Mouse (Mus musculus) MEL (cell line): ENCODE data around the gene Rps21. TPM values are rescaled to one million over a fixed set of nuclear protein-coding genes. Genes with fewer than 3 reads are reported as not detected.

Experiments
- DNase-seq: peaks from one replicate; pipeline ENCODE4 v3.0.0; 2011; ENCODE audit warnings: low read depth, low spot score
- H3K27ac ChIP-seq: 2 replicates; pipeline ENCODE4 v1.5.1; 2012; ENCODE audit warnings: low read depth, mild to moderate bottlenecking, control low read depth, low read length, moderate library complexity; ENCODE audit not compliant: control insufficient read depth
- H3K27me3 ChIP-seq, 2 experiments: fragments of 150-350 bp in 1 of 2; sonication (generic) in 1 of 2; 2 replicates each; pipeline ENCODE4 v1.6.1; 2012; ENCODE audit warnings: low read length in 2 of 2, mild to moderate bottlenecking in 2 of 2, improper control_type of control experiment in 1 of 2, moderate library complexity in 1 of 2; ENCODE audit not compliant: insufficient read depth in 2 of 2, control insufficient read depth in 1 of 2
- H3K36me3 ChIP-seq, 2 experiments: 2 replicates each; pipeline ENCODE4 v1.6.1; 2012 to 2014; ENCODE audit warnings: low read length in 2 of 2, improper control_type of control experiment in 1 of 2, inconsistent platforms in 1 of 2, mild to moderate bottlenecking in 1 of 2; ENCODE audit not compliant: insufficient read depth in 2 of 2, control insufficient read depth in 1 of 2
- H3K4me1 ChIP-seq, 2 experiments: fragments of 150-350 bp in 1 of 2; sonication (generic) in 1 of 2; 2 replicates each; pipeline ENCODE4 v1.6.1; 2012; ENCODE audit warnings: low read length in 2 of 2, improper control_type of control experiment in 1 of 2, mild to moderate bottlenecking in 1 of 2; ENCODE audit not compliant: insufficient read depth in 2 of 2, control insufficient read depth in 1 of 2
- H3K4me3 ChIP-seq, 2 experiments: fragments of 150-350 bp in 1 of 2; sonication (generic) in 1 of 2; 2 replicates each; pipeline ENCODE4 v1.5.1; 2012; ENCODE audit warnings: low read depth in 2 of 2, low read length in 2 of 2, mild to moderate bottlenecking in 2 of 2, moderate library complexity in 2 of 2, control low read depth in 1 of 2, improper control_type of control experiment in 1 of 2; ENCODE audit not compliant: control insufficient read depth in 1 of 2, insufficient read depth in 1 of 2
- H3K79me2 ChIP-seq: 2 replicates; pipeline ENCODE4 v1.6.1; 2012; ENCODE audit warnings: mild to moderate bottlenecking, low read length, moderate library complexity; ENCODE audit not compliant: control insufficient read depth, poor library complexity, insufficient read depth
- H3K9ac ChIP-seq: 2 replicates; pipeline ENCODE4 v1.6.1; 2012; ENCODE audit warnings: low read depth, mild to moderate bottlenecking, control low read depth, low read length, moderate library complexity; ENCODE audit not compliant: control insufficient read depth, poor library complexity, severe bottlenecking
- H3K9me3 ChIP-seq: fragments of 150-350 bp; sonication (generic); replicated peaks from 2 replicates; pipeline ENCODE4 v1.6.1; 2012; ENCODE audit warnings: mild to moderate bottlenecking, low read length, improper control_type of control experiment, moderate library complexity; ENCODE audit not compliant: insufficient read depth
- BHLHE40 ChIP-seq: IDR thresholded peaks from 2 replicates; pipeline ENCODE4 v1.6.1; 2012; ENCODE audit warnings: low read depth, mild to moderate bottlenecking, inconsistent platforms, low read length, improper control_type of control experiment, borderline replicate concordance
- CHD2 ChIP-seq: IDR thresholded peaks from 2 replicates; pipeline ENCODE4 v1.6.1; 2011; ENCODE audit warnings: low read length, improper control_type of control experiment
- E2F4 ChIP-seq: IDR thresholded peaks from 2 replicates; pipeline ENCODE4 v1.6.1; 2011; ENCODE audit warnings: low read depth, low read length, improper control_type of control experiment, borderline replicate concordance
- ELF1 ChIP-seq: IDR thresholded peaks from 2 replicates; pipeline ENCODE4 v1.6.1; 2014; ENCODE audit warnings: low read depth, mild to moderate bottlenecking, inconsistent platforms, low read length, improper control_type of control experiment, moderate library complexity
- EP300 ChIP-seq, 2 experiments: IDR thresholded peaks; 2 replicates each; pipeline ENCODE4 v1.6.1; 2011; ENCODE audit warnings: improper control_type of control experiment in 2 of 2, low read length in 2 of 2, low read depth in 1 of 2, mild to moderate bottlenecking in 1 of 2
- GATA1 ChIP-seq: IDR thresholded peaks from 2 replicates; pipeline ENCODE4 v1.6.1; 2011; ENCODE audit warnings: low read depth, low read length, improper control_type of control experiment
- HCFC1 ChIP-seq: IDR thresholded peaks from 2 replicates; pipeline ENCODE4 v1.6.1; 2012; ENCODE audit warnings: low read depth, mild to moderate bottlenecking, inconsistent platforms, low read length, improper control_type of control experiment, moderate library complexity
- MAFK ChIP-seq: IDR thresholded peaks from 2 replicates; pipeline ENCODE4 v1.6.1; 2011; ENCODE audit warnings: low read depth, mild to moderate bottlenecking, low read length, improper control_type of control experiment, borderline replicate concordance
- MAX ChIP-seq: IDR thresholded peaks from 2 replicates; pipeline ENCODE4 v1.6.1; 2011; ENCODE audit warnings: low read length, improper control_type of control experiment
- MAZ ChIP-seq: IDR thresholded peaks from 2 replicates; pipeline ENCODE4 v1.6.1; 2012; ENCODE audit warnings: low read depth, mild to moderate bottlenecking, inconsistent platforms, low read length, improper control_type of control experiment
- MEF2A ChIP-seq: IDR thresholded peaks from 2 replicates; pipeline ENCODE4 v1.6.1; 2014; ENCODE audit warnings: low read depth, mild to moderate bottlenecking, inconsistent platforms, low read length, improper control_type of control experiment; ENCODE audit not compliant: poor library complexity, insufficient replicate concordance, severe bottlenecking; ENCODE audit errors: extremely low read depth
- MXI1 ChIP-seq: IDR thresholded peaks from 2 replicates; pipeline ENCODE4 v1.6.1; 2011; ENCODE audit warnings: mild to moderate bottlenecking, low read depth, low read length, improper control_type of control experiment
- MYC ChIP-seq: IDR thresholded peaks from 2 replicates; pipeline ENCODE4 v1.6.1; 2011; ENCODE audit warnings: low read depth, mild to moderate bottlenecking, low read length, improper control_type of control experiment, moderate library complexity
- NELFE ChIP-seq: IDR thresholded peaks from 2 replicates; pipeline ENCODE4 v1.6.1; 2011; ENCODE audit warnings: low read depth, low read length, improper control_type of control experiment
- NRF1 ChIP-seq: IDR thresholded peaks from 2 replicates; pipeline ENCODE4 v1.6.1; 2014; ENCODE audit warnings: low read depth, mild to moderate bottlenecking, inconsistent platforms, low read length, improper control_type of control experiment, moderate library complexity; ENCODE audit not compliant: poor library complexity, insufficient read depth, severe bottlenecking
- POLR2A ChIP-seq, 2 experiments: IDR thresholded peaks; 2 replicates each; pipeline ENCODE4 v1.6.1; 2011 to 2012; ENCODE audit warnings: low read length in 2 of 2, mild to moderate bottlenecking in 2 of 2, control low read depth in 1 of 2, improper control_type of control experiment in 1 of 2, low read depth in 1 of 2, moderate library complexity in 1 of 2; ENCODE audit not compliant: control insufficient read depth in 1 of 2, insufficient read depth in 1 of 2, poor library complexity in 1 of 2
- POLR2AphosphoS2 ChIP-seq: IDR thresholded peaks from 2 replicates; pipeline ENCODE4 v1.6.1; 2011; ENCODE audit warnings: low read length, improper control_type of control experiment
- POLR2AphosphoS5 ChIP-seq: IDR thresholded peaks from 2 replicates; pipeline ENCODE4 v1.6.1; 2012; ENCODE audit warnings: low read depth, borderline replicate concordance, mild to moderate bottlenecking, inconsistent platforms, low read length, moderate library complexity, mixed read lengths
- RAD21 ChIP-seq: IDR thresholded peaks from 2 replicates; pipeline ENCODE4 v1.6.1; 2011; ENCODE audit warnings: mild to moderate bottlenecking, low read depth, low read length, improper control_type of control experiment
- RCOR1 ChIP-seq: IDR thresholded peaks from 2 replicates; pipeline ENCODE4 v1.6.1; 2012; ENCODE audit warnings: low read depth, mild to moderate bottlenecking, inconsistent platforms, low read length, improper control_type of control experiment
- SIN3A ChIP-seq: IDR thresholded peaks from 2 replicates; pipeline ENCODE4 v1.6.1; 2012; ENCODE audit warnings: low read length, improper control_type of control experiment, inconsistent platforms
- SMC3 ChIP-seq: IDR thresholded peaks from 2 replicates; pipeline ENCODE4 v1.6.1; 2011; ENCODE audit warnings: low read depth, low read length, improper control_type of control experiment
- TAL1 ChIP-seq: IDR thresholded peaks from 2 replicates; pipeline ENCODE4 v1.6.1; 2012; ENCODE audit warnings: mild to moderate bottlenecking, inconsistent platforms, low read length, moderate library complexity, mixed read lengths
- TBP ChIP-seq: IDR thresholded peaks from 2 replicates; pipeline ENCODE4 v1.8.0; 2011; ENCODE audit warnings: low read depth, low read length, improper control_type of control experiment
- TCF12 ChIP-seq: IDR thresholded peaks from 2 replicates; pipeline ENCODE4 v1.6.1; 2014; ENCODE audit warnings: low read depth, mild to moderate bottlenecking, inconsistent platforms, low read length, improper control_type of control experiment, moderate library complexity
- UBTF ChIP-seq: IDR thresholded peaks from 2 replicates; pipeline ENCODE4 v1.6.1; 2012; ENCODE audit warnings: low read depth, mild to moderate bottlenecking, inconsistent platforms, low read length, improper control_type of control experiment, moderate library complexity, borderline replicate concordance; ENCODE audit not compliant: insufficient read depth
- USF2 ChIP-seq, 2 experiments: IDR thresholded peaks; 2 replicates each; pipeline ENCODE4 v1.6.1; 2011 to 2012; ENCODE audit warnings: improper control_type of control experiment in 2 of 2, low read length in 2 of 2, borderline replicate concordance in 1 of 2, inconsistent platforms in 1 of 2, low read depth in 1 of 2, mild to moderate bottlenecking in 1 of 2; ENCODE audit not compliant: insufficient read depth in 1 of 2
- ZC3H11A ChIP-seq: IDR thresholded peaks from 2 replicates; pipeline ENCODE4 v1.6.1; 2012; ENCODE audit warnings: low read depth, mild to moderate bottlenecking, inconsistent platforms, low read length, improper control_type of control experiment
- polyA plus RNA-seq, 2 experiments: library from polyadenylated mRNA; stranded (reverse) in 1 of 2; unstranded in 1 of 2; fragments of >175 nt in 1 of 2; fragments of >200 nt in 1 of 2; gene quantifications; 2 replicates each; pipeline versions ENCODE4 v1.2.1 to v1.2.4; 2012; ENCODE audit warnings: low replicate concordance in 2 of 2, low read depth in 1 of 2; ENCODE audit not compliant: insufficient read length in 2 of 2, insufficient read depth in 1 of 2, missing spikeins in 1 of 2
- total RNA-seq: library from RNA; depleted of rRNA; stranded (reverse); fragments of 300-350 nt; gene quantifications from 2 replicates; pipeline ENCODE4 v1.2.3, GENCODE M21; 2012

Gene Rps21
- total and polyA plus RNA-seq, 3 experiments, result 995 to 4,916 (median 1,182) TPM

DNA sequence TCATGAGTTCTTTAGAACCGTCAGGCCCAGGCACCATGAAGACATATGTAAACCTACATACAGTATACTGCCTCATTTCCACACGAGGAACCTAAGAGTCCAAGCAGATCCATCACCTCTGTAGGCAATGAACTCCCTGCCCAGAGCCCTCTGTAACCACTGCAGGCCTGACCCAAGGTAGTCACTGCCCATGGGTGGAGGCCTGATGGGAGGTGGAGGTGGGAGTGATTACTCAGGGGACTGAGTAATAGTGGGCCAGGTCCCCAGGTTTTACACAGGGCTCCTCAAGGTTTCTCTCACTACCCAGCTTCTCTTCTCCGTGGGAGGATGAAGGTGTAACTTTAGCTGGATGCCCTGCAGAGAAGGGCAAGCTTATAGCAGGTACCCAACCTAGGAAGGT lies 28.0 kb upstream of the Rps21 start:
- Histone ChIP-seq H3K4me3 (no peak overlapping the region), H3K9ac (no peak overlapping the region), H3K36me3 (no peaks in the 10 kb centered on the region), H3K9me3 (no peaks in the 10 kb centered on the region), H3K27ac (no peak overlapping the region), H3K79me2 (peaks cover 1% of the 10 kb centered on the region; the same call in 1 of the 2 replicates), H3K27me3 (no peaks in the 10 kb centered on the region), H3K4me1 (peaks cover 0 to 11% of the 10 kb centered on the region in 2 experiments; a peak in 1 of 4 replicates)
- no peak for DNase-seq
- no peak for TF ChIP-seq MAZ
- TF ChIP-seq CHD2, result no peak
- no peak for TF ChIP-seq RAD21
- no peak for TF ChIP-seq ELF1
- no peak for TF ChIP-seq MAX
- TF ChIP-seq POLR2AphosphoS2, result no peak
- TF ChIP-seq SMC3, result no peak
- no peak for TF ChIP-seq UBTF
- no peak for TF ChIP-seq NRF1
- no peak for TF ChIP-seq POLR2AphosphoS5
- no peak for TF ChIP-seq MYC
- TF ChIP-seq TAL1, result no peak
- no peak for TF ChIP-seq HCFC1
- TF ChIP-seq RCOR1, result no peak
- no peak for TF ChIP-seq MAFK
- TF ChIP-seq MEF2A, result no peak
- TF ChIP-seq USF2 (IDR thresholded peaks at IDR 0.05; ENCODE audit: borderline replicate concordance in 1 of 2, insufficient read depth in 1 of 2, low read depth in 1 of 2, low read length in 2 of 2), result no peak
- no peak for TF ChIP-seq EP300 (IDR thresholded peaks at IDR 0.05; ENCODE audit: low read depth in 1 of 2, low read length in 2 of 2)
- no peak for TF ChIP-seq BHLHE40

GRCm38 (mm10) chr2:180230482-180230881 lies 26.7 kb upstream of the Rps21 start:
- H3K9me3 ChIP-seq, result no peaks in the 10 kb centered on the region
- H3K36me3 ChIP-seq, result peaks cover 0 to 3% of the 10 kb centered on the region in 2 experiments; a peak in 2 of 4 replicates
- H3K9ac ChIP-seq, result no peak overlapping the region
- TF ChIP-seq HCFC1, result no peak
- no peak for TF ChIP-seq E2F4
- TF ChIP-seq TBP, result no peak
- no peak for TF ChIP-seq ZC3H11A
- TF ChIP-seq SIN3A, result no peak
- TF ChIP-seq POLR2A (IDR thresholded peaks at IDR 0.05; ENCODE audit: control insufficient read depth in 1 of 2, insufficient read depth in 1 of 2, low read depth in 1 of 2, low read length in 2 of 2, poor library complexity in 1 of 2), result no peak
- no peak for TF ChIP-seq MAFK
- TF ChIP-seq NELFE, result no peak
- no peak for TF ChIP-seq SMC3
- no peak for TF ChIP-seq UBTF
- no peak for TF ChIP-seq TCF12
- no peak for TF ChIP-seq USF2 (IDR thresholded peaks at IDR 0.05; ENCODE audit: borderline replicate concordance in 1 of 2, insufficient read depth in 1 of 2, low read depth in 1 of 2, low read length in 2 of 2)
- TF ChIP-seq RCOR1, result no peak
- TF ChIP-seq GATA1, result no peak
- TF ChIP-seq MXI1, result no peak
- H3K4me3 ChIP-seq, result no peak overlapping the region
- H3K4me1 ChIP-seq, result peaks cover 4 to 20% of the 10 kb centered on the region in 2 experiments
- H3K27me3 ChIP-seq, result no peaks in the 10 kb centered on the region
- no peak for DNase-seq
- H3K27ac ChIP-seq, result no peak overlapping the region
- H3K79me2 ChIP-seq, result no peaks in the 10 kb centered on the region
